Mouse (Mus musculus) forebrain, embryonic 16.5 days (tissue): ENCODE measurements around the gene Cdca7l. TPM values are rescaled to one million over a fixed set of nuclear protein-coding genes. Genes with fewer than 3 reads are reported as not detected.

ENCODE experiments used
- ATAC-seq: fragments of 200-750 bp; cut with Nextera tagmentation; 2 replicates; pipeline ENCODE4 v1.8.0; 2017; ENCODE audit warnings: mild to moderate bottlenecking, moderate library complexity
- H3K27ac ChIP-seq: fragments of 300-500 bp; sonication (generic); 2 replicates; pipeline ENCODE4 v1.5.1; 2014; ENCODE audit warnings: low read length, control low read depth
- H3K27me3 ChIP-seq: fragments of 300-500 bp; sonication (generic); replicated peaks from 2 replicates; pipeline ENCODE4 v1.6.1; 2014; ENCODE audit warnings: low read length; ENCODE audit not compliant: control insufficient read depth, insufficient read depth
- H3K36me3 ChIP-seq: fragments of 300-500 bp; sonication (generic); 2 replicates; pipeline ENCODE4 v1.6.1; 2014; ENCODE audit not compliant: control insufficient read depth, insufficient read depth
- H3K4me1 ChIP-seq: fragments of 300-500 bp; sonication (generic); replicated peaks from 2 replicates; pipeline ENCODE4 v1.6.1; 2014; ENCODE audit warnings: low read length; ENCODE audit not compliant: control insufficient read depth, insufficient read depth
- H3K4me2 ChIP-seq: fragments of 300-500 bp; sonication (generic); 2 replicates; pipeline ENCODE4 v1.6.1; 2014; ENCODE audit warnings: mild to moderate bottlenecking, low read length, control low read depth
- H3K4me3 ChIP-seq: fragments of 300-500 bp; sonication (generic); replicated peaks from 2 replicates; pipeline ENCODE4 v1.5.1; 2014; ENCODE audit warnings: mild to moderate bottlenecking, low read length, control low read depth
- H3K9ac ChIP-seq: fragments of 300-500 bp; sonication (generic); replicated peaks from 2 replicates; pipeline ENCODE4 v1.6.1; 2014; ENCODE audit warnings: low read depth, low read length, control low read depth
- H3K9me3 ChIP-seq: fragments of 300-500 bp; sonication (generic); 2 replicates; pipeline ENCODE4 v1.6.1; 2016; ENCODE audit warnings: low read length; ENCODE audit not compliant: control insufficient read depth
- WGBS: fragments of 180-500 bp; shearing (Covaris S2); extraction: QIAGEN DNeasy Blood & Tissue Kit; methylation state at CpG from one replicate; pipeline ENCODE4 v1.1.7; 2014; 5-methylcytosine and 5-hydroxymethylcytosine counted together
- polyA plus RNA-seq: library from polyadenylated mRNA; unstranded; fragments of >200 nt; fragmentation: Nextera tagmentation; extraction: Ambion mirVana; gene quantifications from 2 replicates; pipeline ENCODE4 v1.2.1, GENCODE M21; 2015

Gene Cdca7l
- polyA plus RNA-seq, 1 experiment from 2014 or later, result 9.0 TPM

GRCm38 (mm10) chr12:117821394-117821793 is 17.3 kb downstream of the Cdca7l start:
- H3K4me1 ChIP-seq, result no peaks in the 10 kb centered on the region
- ATAC-seq, result no peak
- no peaks in the 10 kb centered on the region for H3K9me3 ChIP-seq
- no peaks in the 10 kb centered on the region for H3K36me3 ChIP-seq
- WGBS, result 86% methylated on average over 1 of the region's 1 CpGs
- no peak overlapping the region for H3K4me2 ChIP-seq
- H3K27ac ChIP-seq, result no peak overlapping the region
- no peak overlapping the region for H3K9ac ChIP-seq
- H3K27me3 ChIP-seq, result peaks cover 9% of the 10 kb centered on the region
- H3K4me3 ChIP-seq, result no peak overlapping the region

- Histone ChIP-seq H3K36me3 (no peaks in the 10 kb centered on the region), H3K4me1 (no peaks in the 10 kb centered on the region), H3K27me3 (no peaks in the 10 kb centered on the region), H3K9me3 (no peaks in the 10 kb centered on the region), H3K9ac (no peak overlapping the region), H3K4me2 (no peak overlapping the region), H3K27ac (no peak overlapping the region), H3K4me3 (no peak overlapping the region)
- ATAC-seq, result no peak
- WGBS, result 84% methylated on average over 3 of the region's 3 CpGs
These were observed 24.3 kb downstream of the Cdca7l start for GRCm38 (mm10) chr12:117828350-117828749.

- Histone ChIP-seq H3K4me2 (no peak overlapping the region), H3K4me3 (no peak overlapping the region), H3K27ac (no peak overlapping the region), H3K9ac (no peak overlapping the region), H3K36me3 (no peaks in the 10 kb centered on the region), H3K27me3 (no peaks in the 10 kb centered on the region), H3K4me1 (no peaks in the 10 kb centered on the region), H3K9me3 (no peaks in the 10 kb centered on the region)
- ATAC-seq, result no peak
- 83% methylated on average over 8 of the region's 8 CpGs for WGBS
These were observed 27.4 kb downstream of the Cdca7l start for GRCm38 (mm10) chr12:117831351-117831961.

- no peak overlapping the region for H3K9ac ChIP-seq
- no peaks in the 10 kb centered on the region for H3K27me3 ChIP-seq
- no peaks in the 10 kb centered on the region for H3K9me3 ChIP-seq
- WGBS, result 78% methylated on average over 5 of the region's 5 CpGs
- no peaks in the 10 kb centered on the region for H3K4me1 ChIP-seq
- no peak overlapping the region for H3K27ac ChIP-seq
- H3K4me3 ChIP-seq, result no peak overlapping the region
- H3K4me2 ChIP-seq, result no peak overlapping the region
- ATAC-seq, result no peak
- no peaks in the 10 kb centered on the region for H3K36me3 ChIP-seq
These were observed 28.1 kb downstream of the Cdca7l start for GRCm38 (mm10) chr12:117832190-117832589.

GRCm38 (mm10) chr12:117834652-117835051 is 30.6 kb downstream of the Cdca7l start:
- Histone ChIP-seq H3K4me2 (no peak overlapping the region), H3K27me3 (0 out of 2 replicates have a peak, but pooled peaks cover 2% of the 10 kb centered on the region), H3K36me3 (no peaks in the 10 kb centered on the region), H3K27ac (no peak overlapping the region), H3K4me3 (no peak overlapping the region), H3K9ac (no peak overlapping the region), H3K4me1 (no peaks in the 10 kb centered on the region), H3K9me3 (no peaks in the 10 kb centered on the region)
- WGBS, result 75% methylated on average over 2 of the region's 2 CpGs
- ATAC-seq, result no peak

- Histone ChIP-seq H3K27me3 (peaks cover 2% of the 10 kb centered on the region; the same call in 1 of the 2 replicates), H3K4me2 (no peak overlapping the region), H3K9me3 (no peaks in the 10 kb centered on the region), H3K4me3 (no peak overlapping the region), H3K4me1 (no peaks in the 10 kb centered on the region), H3K9ac (no peak overlapping the region), H3K27ac (no peak overlapping the region), H3K36me3 (no peaks in the 10 kb centered on the region)
- WGBS, result 81% methylated on average over 10 of the region's 10 CpGs
- no peak for ATAC-seq
These were observed 31.3 kb downstream of the Cdca7l start for GRCm38 (mm10) chr12:117835371-117835770.

- 83% methylated on average over 4 of the region's 4 CpGs for WGBS
These were observed 33.3 kb downstream of the Cdca7l start for GRCm38 (mm10) chr12:117837376-117837775.

GRCm38 (mm10) chr12:117840705-117841104 is 36.6 kb downstream of the Cdca7l start:
- Histone ChIP-seq H3K9ac (no peak overlapping the region), H3K4me2 (no peak overlapping the region), H3K27me3 (peaks cover 2% of the 10 kb centered on the region; the same call in 1 of the 2 replicates), H3K4me1 (peaks cover 4% of the 10 kb centered on the region; the same call in 1 of the 2 replicates), H3K27ac (no peak overlapping the region), H3K36me3 (no peaks in the 10 kb centered on the region), H3K9me3 (no peaks in the 10 kb centered on the region), H3K4me3 (no peak overlapping the region)
- 91% methylated on average over 1 of the region's 1 CpGs for WGBS
- no peak for ATAC-seq

More at GRCm38 (mm10) chr12:117837376-117837775, 33.3 kb downstream of the Cdca7l start:
- H3K4me2 ChIP-seq, result no peak overlapping the region
- ATAC-seq, result no peak
- peaks cover 2% of the 10 kb centered on the region; the same call in 1 of the 2 replicates for H3K27me3 ChIP-seq
- H3K9ac ChIP-seq, result no peak overlapping the region
- H3K4me3 ChIP-seq, result no peak overlapping the region
- no peak overlapping the region for H3K27ac ChIP-seq
- no peaks in the 10 kb centered on the region for H3K9me3 ChIP-seq
- no peaks in the 10 kb centered on the region for H3K4me1 ChIP-seq
- no peaks in the 10 kb centered on the region for H3K36me3 ChIP-seq

GRCm38 (mm10) chr12:117842676-117843075 is 38.6 kb downstream of the Cdca7l start:
- Histone ChIP-seq H3K4me1 (peaks cover 4% of the 10 kb centered on the region; the same call in 1 of the 2 replicates), H3K9me3 (no peaks in the 10 kb centered on the region), H3K4me2 (no peak overlapping the region), H3K4me3 (no peak overlapping the region), H3K27me3 (peaks cover 2% of the 10 kb centered on the region; the same call in 1 of the 2 replicates), H3K36me3 (no peaks in the 10 kb centered on the region), H3K27ac (no peak overlapping the region), H3K9ac (no peak overlapping the region)
- 72% methylated on average over 1 of the region's 1 CpGs for WGBS
- ATAC-seq, result no peak
